Mouse (Mus musculus) layer of hippocampus, adult 8-10 months (tissue): Measurements from ENCODE around the gene Ms4a4c. TPM values are rescaled to one million over a fixed set of nuclear protein-coding genes. Genes with fewer than 3 reads are reported as not detected.
"Not testable (repeated sequence)": the region's sequence is repeated elsewhere in the genome, so short reads cannot be mapped to it uniquely, and the experiment has no call there.

Experiments
- DNase-seq, 2 experiments: peaks; one replicate each; pipeline ENCODE4 v3.0.0; 2022; ENCODE audit warnings: low spot score in 2 of 2
- total RNA-seq, 4 experiments: library from RNA; stranded (reverse); gene quantifications; 2 replicates each; pipeline ENCODE4 v1.2.4; 2022

Gene Ms4a4c
- total RNA-seq: under 1 TPM in 1 of 4 experiments, not detected in 3; 0.82 TPM

- DNase-seq: no peak
Observed at GRCm38 (mm10) chr19:11404527-11404926, at the start of gene Ms4a4c. Gene Ms4a4c, plus strand, starts transcription at chr19:11404770.

- no peak for DNase-seq
Observed at GRCm38 (mm10) chr19:11355730-11356129, 48.8 kb upstream of the Ms4a4c start.

GRCm38 (mm10) chr19:11360106-11360505, 44.5 kb upstream of the Ms4a4c start:
- no peak for DNase-seq

GRCm38 (mm10) chr19:11362002-11362401, 42.6 kb upstream of the Ms4a4c start:
- DNase-seq: no peak

- no peak for DNase-seq
Observed at GRCm38 (mm10) chr19:11368310-11368709, 36.3 kb upstream of the Ms4a4c start.

GRCm38 (mm10) chr19:11371181-11371580, 33.4 kb upstream of the Ms4a4c start:
- DNase-seq: no peak

GRCm38 (mm10) chr19:11375273-11375672, 29.3 kb upstream of the Ms4a4c start, which contains the start of gene Ms4a4a:
Gene Ms4a4a, plus strand, starts transcription at chr19:11375523.
- no peak for DNase-seq

- no peak for DNase-seq
Observed at GRCm38 (mm10) chr19:11376399-11376798, 28.2 kb upstream of the Ms4a4c start.

GRCm38 (mm10) chr19:11387109-11387508, 17.5 kb upstream of the Ms4a4c start:
- DNase-seq: no peak

GRCm38 (mm10) chr19:11387685-11388084, 16.9 kb upstream of the Ms4a4c start:
- DNase-seq: no peak

- DNase-seq: no peak
Observed at GRCm38 (mm10) chr19:11388949-11389348, 15.6 kb upstream of the Ms4a4c start.

- DNase-seq: no peak
Observed at GRCm38 (mm10) chr19:11395769-11396168, 8.8 kb upstream of the Ms4a4c start.

- no peak for DNase-seq
Observed at GRCm38 (mm10) chr19:11407428-11407827, 2.9 kb downstream of the Ms4a4c start.

GRCm38 (mm10) chr19:11408591-11408990, 4.0 kb downstream of the Ms4a4c start:
- DNase-seq: no peak

GRCm38 (mm10) chr19:11411640-11412039, 7.1 kb downstream of the Ms4a4c start:
- no peak for DNase-seq

GRCm38 (mm10) chr19:11414084-11414483, 9.5 kb downstream of the Ms4a4c start:
- DNase-seq: no peak

- no peak for DNase-seq
Observed at GRCm38 (mm10) chr19:11415581-11415980, 11.0 kb downstream of the Ms4a4c start.

- not testable (repeated sequence) for DNase-seq
Observed at GRCm38 (mm10) chr19:11418865-11419264, 14.3 kb downstream of the Ms4a4c start.

GRCm38 (mm10) chr19:11431209-11431608, 26.6 kb downstream of the Ms4a4c start:
- DNase-seq: not testable (repeated sequence)

GRCm38 (mm10) chr19:11435058-11435834, 30.7 kb downstream of the Ms4a4c start:
- DNase-seq: no peak

- no peak for DNase-seq
Observed at GRCm38 (mm10) chr19:11443338-11443737, 38.8 kb downstream of the Ms4a4c start, which contains the start of gene Ms4a4b. Gene Ms4a4b, plus strand, starts transcription at chr19:11443553.

GRCm38 (mm10) chr19:11443964-11444363, 39.4 kb downstream of the Ms4a4c start:
- no peak for DNase-seq

GRCm38 (mm10) chr19:11447238-11447637, 42.7 kb downstream of the Ms4a4c start:
- DNase-seq: no peak
